Comparison of ENCODE assay signal across 12 mouse cellular contexts in the genomic region with DNA sequence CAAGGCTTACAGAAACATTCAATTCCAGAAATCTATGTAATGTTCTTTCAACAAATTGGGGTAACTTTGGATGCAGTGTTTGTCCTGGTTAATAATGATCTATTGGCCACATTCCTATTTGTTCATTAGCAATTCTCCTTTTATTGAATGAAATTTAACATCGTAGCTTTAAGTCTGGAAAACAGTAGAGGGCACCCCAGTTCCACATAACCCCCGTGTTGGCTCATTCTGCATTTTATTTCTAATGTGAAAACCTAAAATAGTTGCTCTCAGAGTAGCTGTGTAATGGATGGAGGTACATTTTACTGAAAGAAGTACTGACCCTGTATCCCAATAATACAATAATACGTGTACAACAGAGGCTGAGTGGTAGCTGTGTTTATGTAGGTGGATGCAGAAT. TPM values are rescaled to one million over a fixed set of nuclear protein-coding genes. Genes with fewer than 3 reads are reported as not detected.
A peak's percentile ranks its signal among the peaks of the same experiment; 100 is the strongest.
DNase-seq lines count a peak whose midpoint lies in the region; ATAC-seq lines count a peak whose summit lies in the region.
"Had no signal": no experiment of that assay in that cellular context is flagged by ENCODE, and none has a peak within 500 bp of the region (broad histone marks: within the 10 kb centered on the region; RNA-seq: fewer than 3 reads in every experiment).

No protein-coding gene starts in this region.

- H3K36me3 ChIP-seq in kidney, embryonic 14.5 days (ENCODE audit: control insufficient read depth, insufficient read depth, low read length): no peaks in the 10 kb centered on the region
- H3K36me3 ChIP-seq: embryonic facial prominence, embryonic 15.5 days; neural tube, embryonic 13.5 days had no signal

- peak; percentile 17 for DNase-seq in cerebellum, adult 11 months
- no peak for DNase-seq in cerebellum, postnatal 4 days (ENCODE audit: low spot score in 2 of 2)
- DNase-seq in kidney, postnatal 10 days: peak; percentile 16
- DNase-seq in NIH3T3 (ENCODE audit: low read depth): peak; percentile 43
- DNase-seq in layer of hippocampus, postnatal 14 days (ENCODE audit: low spot score in 2 of 2): peak; percentile 38 to 83
- no peak for DNase-seq in spleen, postnatal 36 days (ENCODE audit: low spot score in 2 of 2)

- no peak overlapping the region for H3K4me2 ChIP-seq in kidney, embryonic 14.5 days (replicated peaks; ENCODE audit: low read depth, low read length)
- H3K4me2 ChIP-seq: embryonic facial prominence, embryonic 15.5 days; neural tube, embryonic 13.5 days had no signal

- H3K4me3 ChIP-seq in kidney, embryonic 14.5 days (ENCODE audit: low read length): no peak overlapping the region
- H3K4me3 ChIP-seq: embryonic facial prominence, embryonic 15.5 days; neural tube, embryonic 13.5 days had no signal

- no peaks in the 10 kb centered on the region for H3K9me3 ChIP-seq in kidney, embryonic 14.5 days (ENCODE audit: control insufficient read depth, low read length)
- H3K9me3 ChIP-seq: embryonic facial prominence, embryonic 15.5 days; neural tube, embryonic 13.5 days had no signal

- no peak for ATAC-seq in kidney, embryonic 14.5 days (ENCODE audit: low FRiP score, low TSS enrichment)
- ATAC-seq in granulocyte monocyte progenitor cell, adult 5-6 weeks (replicated peaks; ENCODE audit: poor library complexity, severe bottlenecking): no peak

- WGBS in kidney, embryonic 14.5 days: 38% methylated on average over 3 of the region's 3 CpGs

- H3K9ac ChIP-seq in kidney, embryonic 14.5 days (ENCODE audit: low read depth, low read length): no peak overlapping the region
- H3K9ac ChIP-seq: embryonic facial prominence, embryonic 15.5 days; neural tube, embryonic 13.5 days had no signal

- H3K4me1 ChIP-seq in kidney, embryonic 14.5 days (ENCODE audit: control insufficient read depth, insufficient read depth, low read length): no peaks in the 10 kb centered on the region; the same call in 1 of the 2 replicates

- H3K27me3 ChIP-seq in kidney, embryonic 14.5 days (ENCODE audit: control insufficient read depth, insufficient read depth, low read length): peaks cover 46% of the 10 kb centered on the region

- H3K27ac ChIP-seq in kidney, embryonic 14.5 days (ENCODE audit: low read depth, low read length): no peak overlapping the region
- H3K27ac ChIP-seq: embryonic facial prominence, embryonic 15.5 days; neural tube, embryonic 13.5 days had no signal

RNA-seq across cellular contexts. Expression of a gene that starts 3.1 kb away (rescaled TPM):
- polyA plus RNA-seq in kidney, embryonic 14.5 days (2014; fragmentation: Nextera tagmentation; extraction: Ambion mirVana): 0.26 and 0.43 TPM in 2 replicates
- 100 to 1,000 TPM; 214 to 219 TPM for total RNA-seq in layer of hippocampus, postnatal 14 days (2021)
- not detected in 2 replicates for total RNA-seq in granulocyte monocyte progenitor cell, adult 5-6 weeks (2014; fragmentation: Nextera tagmentation)
- not detected in 2 replicates for total RNA-seq in granulocyte monocyte progenitor cell, adult 5-6 weeks (2017)
- total RNA-seq: heart, postnatal 25 days had no signal
- polyA plus RNA-seq: C2C12 had no signal

Comparison
In these comparisons a context has a peak if more than half of its experiments do, and no peak if none do; other contexts are left out.
1. DNase-seq: peak in cerebellum, adult 11 months (single experiment), kidney, postnatal 10 days (single experiment), NIH3T3 (single experiment) and layer of hippocampus, postnatal 14 days (2 of 2); none in cerebellum, postnatal 4 days (0 of 2) and spleen, postnatal 36 days (0 of 2).
2. RNA of a gene that starts 3.1 kb away (total RNA-seq): 214 to 219 TPM in layer of hippocampus, postnatal 14 days; not detected in granulocyte monocyte progenitor cell, adult 5-6 weeks; every median in the first group is over 100 times any median in the second.